Mouse (Mus musculus) stomach, postnatal 0 days (tissue): Measurements from ENCODE around the gene Cpne4. TPM values are rescaled to one million over a fixed set of nuclear protein-coding genes. Genes with fewer than 3 reads are reported as not detected.

Experiments used
- ATAC-seq: fragments of 200-750 bp; cut with Nextera tagmentation; 2 replicates; pipeline ENCODE4 v1.8.0; 2017; ENCODE audit not compliant: low FRiP score, low TSS enrichment
- DNase-seq: peaks from one replicate; pipeline ENCODE4 v3.0.0-alpha.2; 2016; ENCODE audit warnings: low spot score
- H3K27ac ChIP-seq: fragments of 300-500 bp; sonication (generic); replicated peaks from 2 replicates; pipeline ENCODE4 v1.5.1; 2014; ENCODE audit warnings: mild to moderate bottlenecking, control low read depth
- H3K27me3 ChIP-seq: fragments of 300-500 bp; sonication (generic); 2 replicates; pipeline ENCODE4 v1.6.1; 2014; ENCODE audit warnings: low read length; ENCODE audit not compliant: control insufficient read depth, insufficient read depth
- H3K36me3 ChIP-seq: fragments of 300-500 bp; sonication (generic); 2 replicates; pipeline ENCODE4 v1.6.1; 2014; ENCODE audit warnings: low read length, mixed read lengths; ENCODE audit not compliant: control insufficient read depth, insufficient read depth
- H3K4me1 ChIP-seq: fragments of 300-500 bp; sonication (generic); replicated peaks from 2 replicates; pipeline ENCODE4 v1.6.1; 2014; ENCODE audit warnings: antibody characterized with exemption; ENCODE audit not compliant: control insufficient read depth, insufficient read depth
- H3K4me2 ChIP-seq: fragments of 300-500 bp; sonication (generic); replicated peaks from 2 replicates; pipeline ENCODE4 v1.6.1; 2014; ENCODE audit warnings: low read depth, mild to moderate bottlenecking, control low read depth, moderate library complexity
- H3K4me3 ChIP-seq: fragments of 300-500 bp; sonication (generic); 2 replicates; pipeline ENCODE4 v1.5.1; 2014; ENCODE audit warnings: low read depth, low read length, control low read depth
- H3K9ac ChIP-seq: fragments of 300-500 bp; sonication (generic); 2 replicates; pipeline ENCODE4 v1.6.1; 2014; ENCODE audit warnings: mild to moderate bottlenecking, low read length, control low read depth, mixed read lengths
- H3K9me3 ChIP-seq: fragments of 300-500 bp; sonication (generic); 2 replicates; pipeline ENCODE4 v1.6.1; 2016; ENCODE audit warnings: low read length; ENCODE audit not compliant: control insufficient read depth
- CTCF ChIP-seq: IDR thresholded peaks from 2 replicates; pipeline ENCODE4 v1.5.1; 2016; ENCODE audit warnings: antibody characterized with exemption, low read depth, mild to moderate bottlenecking, moderate library complexity
- EP300 ChIP-seq: optimal IDR thresholded peaks from 2 replicates; pipeline ENCODE3; 2016; ENCODE audit warnings: antibody characterized with exemption
- WGBS: fragments of 180-500 bp; shearing (Covaris S2); extraction: QIAGEN DNeasy Blood & Tissue Kit; methylation state at CpG from one replicate; pipeline ENCODE4 v1.1.7; 2014; 5-methylcytosine and 5-hydroxymethylcytosine counted together
- polyA plus RNA-seq: library from polyadenylated mRNA; unstranded; fragments of >200 nt; fragmentation: Nextera tagmentation; extraction: Ambion mirVana; gene quantifications from 2 replicates; pipeline ENCODE4 v1.2.1, GENCODE M21; 2015

The Cpne4 gene
- polyA plus RNA-seq, 1 experiment from 2014 or later = 0.28 TPM

DNA sequence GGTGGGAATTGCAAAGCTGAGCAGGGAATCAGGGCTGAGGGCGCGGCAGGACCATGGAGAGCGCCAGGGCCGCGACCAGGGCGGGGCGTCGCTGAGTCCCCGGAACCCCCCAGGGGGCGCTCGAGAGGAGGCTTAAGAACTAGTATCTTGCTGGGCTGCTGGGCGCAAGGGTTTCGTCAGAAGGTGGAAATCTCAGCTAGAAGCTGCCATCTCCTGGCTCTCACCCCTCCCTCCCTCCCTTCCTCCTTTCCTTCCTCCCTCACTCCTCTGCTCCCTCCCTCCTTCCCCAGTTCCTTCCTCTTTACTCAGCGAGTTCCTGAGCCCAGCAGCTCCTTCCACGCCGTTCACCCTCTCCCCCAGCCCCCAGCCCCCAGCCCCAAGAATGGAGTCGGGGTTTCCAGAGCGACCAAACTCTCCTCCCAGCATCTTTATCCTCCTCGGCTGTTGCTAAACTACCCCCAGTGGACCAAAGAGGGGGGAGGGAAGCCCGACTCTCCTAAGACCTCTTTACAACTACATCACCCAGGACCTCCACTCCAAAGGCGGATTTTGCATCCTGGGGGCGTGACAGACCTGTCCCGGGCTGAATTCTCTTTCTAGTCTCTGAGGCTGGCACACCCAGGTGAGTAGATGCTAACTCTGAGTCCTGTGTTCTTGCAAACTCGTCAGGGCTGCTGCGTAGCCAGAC is 22.5 kb downstream of the Cpne4 start:
- peak; percentile 80 for DNase-seq
- Histone ChIP-seq H3K27me3 (no peaks in the 10 kb centered on the region), H3K9me3 (no peaks in the 10 kb centered on the region), H3K27ac (no peak overlapping the region), H3K4me2 (no peak overlapping the region), H3K4me1 (no peaks in the 10 kb centered on the region), H3K4me3 (no peak overlapping the region), H3K9ac (no peak overlapping the region), H3K36me3 (no peaks in the 10 kb centered on the region)
- peak; percentile 80 for ATAC-seq
- no peak for TF ChIP-seq EP300
- TF ChIP-seq CTCF = peak; percentile 79
- 1% methylated on average over 25 of the region's 25 CpGs for WGBS

- H3K4me2 ChIP-seq = no peak overlapping the region
Measured at GRCm38 (mm10) chr9:104572856-104573255, 25.8 kb downstream of the Cpne4 start.

GRCm38 (mm10) chr9:104574476-104574875 is 27.4 kb downstream of the Cpne4 start:
- H3K4me1 ChIP-seq = no peaks in the 10 kb centered on the region
- 0% methylated on average over 6 of the region's 6 CpGs for WGBS
- no peaks in the 10 kb centered on the region for H3K27me3 ChIP-seq
- no peak overlapping the region for H3K9ac ChIP-seq
- H3K9me3 ChIP-seq = no peaks in the 10 kb centered on the region
- no peak overlapping the region for H3K27ac ChIP-seq
- TF ChIP-seq CTCF = peak; percentile 88
- TF ChIP-seq EP300 = no peak
- peak; percentile 69 for DNase-seq
- ATAC-seq = no peak
- no peak overlapping the region for H3K4me3 ChIP-seq
- H3K4me2 ChIP-seq = no peak overlapping the region
- H3K36me3 ChIP-seq = no peaks in the 10 kb centered on the region

More at GRCm38 (mm10) chr9:104572856-104573255, 25.8 kb downstream of the Cpne4 start:
- no peaks in the 10 kb centered on the region for H3K27me3 ChIP-seq
- H3K27ac ChIP-seq = no peak overlapping the region
- ATAC-seq (no peak), DNase-seq (no peak)
- H3K4me3 ChIP-seq = no peak overlapping the region
- H3K9ac ChIP-seq = no peak overlapping the region
- TF ChIP-seq CTCF = no peak
- no peak for TF ChIP-seq EP300
- no peaks in the 10 kb centered on the region for H3K36me3 ChIP-seq
- WGBS = 47% methylated on average over 6 of the region's 6 CpGs
- H3K4me1 ChIP-seq = no peaks in the 10 kb centered on the region
- H3K9me3 ChIP-seq = no peaks in the 10 kb centered on the region

DNA sequence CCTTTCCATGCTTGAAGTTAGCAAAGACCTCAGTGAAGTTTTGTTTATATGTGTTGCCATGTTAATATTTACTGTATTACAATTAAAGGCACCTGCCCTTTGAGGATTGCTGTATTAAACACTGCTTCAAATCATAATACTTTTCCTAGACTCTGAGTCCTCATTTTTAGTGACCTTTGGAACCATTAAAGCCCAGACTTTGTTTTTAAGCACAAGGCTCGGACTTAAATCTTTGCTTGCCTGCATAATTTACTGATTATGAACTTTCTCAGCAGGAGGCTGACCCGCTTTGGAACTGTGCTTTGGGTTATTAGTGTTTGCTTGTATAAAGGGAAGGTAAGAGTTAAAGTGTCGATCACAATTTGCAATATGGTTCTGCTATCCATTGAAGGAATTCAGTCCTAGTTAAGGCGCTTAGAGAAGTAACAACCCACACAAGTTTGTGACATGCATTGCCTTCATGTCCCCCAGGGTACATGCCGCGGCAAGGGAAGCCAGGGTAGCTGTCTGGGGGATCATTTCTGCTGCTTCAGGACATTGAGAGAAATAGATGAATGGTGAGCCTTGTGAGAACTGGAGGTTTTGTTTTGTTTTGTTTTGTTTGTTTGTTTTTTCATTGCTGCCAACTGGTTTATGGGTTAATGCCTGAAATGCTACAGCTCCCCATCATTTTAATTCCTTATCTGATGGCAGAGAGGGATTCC is 35.0 kb downstream of the Cpne4 start:
- 47% methylated on average over 6 of the region's 6 CpGs for WGBS
- H3K36me3 ChIP-seq = no peaks in the 10 kb centered on the region
- H3K4me3 ChIP-seq = no peak overlapping the region
- H3K4me2 ChIP-seq = no peak overlapping the region
- H3K4me1 ChIP-seq = no peaks in the 10 kb centered on the region
- H3K27me3 ChIP-seq = no peaks in the 10 kb centered on the region
- H3K27ac ChIP-seq = no peak overlapping the region
- no peaks in the 10 kb centered on the region for H3K9me3 ChIP-seq
- no peak overlapping the region for H3K9ac ChIP-seq
- TF ChIP-seq CTCF (no peak), EP300 (no peak)
- DNase-seq (no peak), ATAC-seq (no peak)

DNA sequence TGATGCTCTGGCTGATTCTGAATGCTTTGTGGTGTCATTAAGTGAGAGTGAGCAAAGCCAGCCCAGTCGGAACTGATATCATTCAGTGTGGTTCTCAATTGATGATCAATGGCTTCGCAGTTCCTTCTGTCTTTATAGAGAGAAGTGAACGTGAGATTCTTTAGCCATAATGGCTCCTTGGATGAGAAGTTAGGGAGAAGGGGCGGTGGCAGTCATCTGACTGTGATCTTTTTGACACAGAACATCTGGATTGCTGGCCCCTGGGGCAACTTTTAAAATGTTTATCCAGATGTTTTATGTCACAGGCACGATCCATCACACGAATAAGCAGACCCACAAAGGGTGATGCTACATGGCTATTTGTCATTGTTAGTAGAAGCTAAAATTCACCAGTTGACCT is 35.6 kb downstream of the Cpne4 start:
- DNase-seq (no peak), ATAC-seq (no peak)
- H3K4me3 ChIP-seq = no peak overlapping the region
- no peaks in the 10 kb centered on the region for H3K9me3 ChIP-seq
- WGBS = 37% methylated on average over 6 of the region's 6 CpGs
- no peaks in the 10 kb centered on the region for H3K27me3 ChIP-seq
- no peak overlapping the region for H3K9ac ChIP-seq
- no peak overlapping the region for H3K27ac ChIP-seq
- TF ChIP-seq EP300 (no peak), CTCF (no peak)
- no peaks in the 10 kb centered on the region for H3K36me3 ChIP-seq
- no peak overlapping the region for H3K4me2 ChIP-seq
- no peaks in the 10 kb centered on the region for H3K4me1 ChIP-seq

DNA sequence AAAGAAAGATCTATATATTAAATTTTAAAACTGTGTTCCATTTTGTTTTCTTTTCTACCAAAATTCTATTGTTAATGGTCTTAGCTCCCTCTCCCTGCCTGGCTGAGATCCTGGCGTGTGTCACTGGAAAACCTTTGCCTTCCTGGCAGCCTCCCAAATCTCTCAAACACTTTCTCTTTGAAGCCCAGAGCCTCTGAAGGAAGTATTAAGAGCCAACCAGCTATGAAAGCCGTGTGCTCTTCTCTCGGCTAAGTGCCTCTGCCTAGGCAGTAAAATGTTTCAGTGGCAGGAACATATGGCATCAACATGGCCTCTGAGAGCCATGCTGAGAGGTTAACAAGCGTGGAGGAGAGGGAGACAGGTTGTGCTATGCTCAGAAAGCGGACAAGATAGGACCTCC is 47.5 kb downstream of the Cpne4 start:
- H3K4me3 ChIP-seq = no peak overlapping the region
- TF ChIP-seq CTCF = no peak
- TF ChIP-seq EP300 = no peak
- DNase-seq (no peak), ATAC-seq (no peak)
- 41% methylated on average over 5 of the region's 5 CpGs for WGBS
- no peaks in the 10 kb centered on the region for H3K27me3 ChIP-seq
- H3K9ac ChIP-seq = no peak overlapping the region
- H3K36me3 ChIP-seq = no peaks in the 10 kb centered on the region
- no peak overlapping the region for H3K4me2 ChIP-seq
- no peaks in the 10 kb centered on the region for H3K9me3 ChIP-seq
- no peaks in the 10 kb centered on the region for H3K4me1 ChIP-seq
- no peak overlapping the region for H3K27ac ChIP-seq
